Mouse (Mus musculus) embryonic facial prominence, embryonic 15.5 days (tissue): ENCODE results near the gene Fbxl21. TPM values are rescaled to one million over a fixed set of nuclear protein-coding genes. Genes with fewer than 3 reads are reported as not detected.

Source experiments
- ATAC-seq: fragments of 200-750 bp; cut with Nextera tagmentation; 2 replicates; pipeline ENCODE4 v1.8.0; 2017; ENCODE audit warnings: low read depth, moderate TSS enrichment; ENCODE audit not compliant: insufficient number of reproducible peaks, low FRiP score, low TSS enrichment
- H3K27ac ChIP-seq: fragments of 300-500 bp; sonication (generic); replicated peaks from 2 replicates; pipeline ENCODE4 v1.5.1; 2015; ENCODE audit warnings: mild to moderate bottlenecking, inconsistent platforms
- H3K27me3 ChIP-seq: fragments of 300-500 bp; sonication (generic); 2 replicates; pipeline ENCODE4 v1.6.1; 2015; ENCODE audit warnings: inconsistent platforms
- H3K36me3 ChIP-seq: fragments of 300-500 bp; sonication (generic); 2 replicates; pipeline ENCODE4 v1.6.1; 2015; ENCODE audit warnings: mild to moderate bottlenecking, inconsistent platforms
- H3K4me1 ChIP-seq: fragments of 300-500 bp; sonication (generic); 2 replicates; pipeline ENCODE4 v1.6.1; 2015; ENCODE audit warnings: inconsistent platforms
- H3K4me2 ChIP-seq: fragments of 300-500 bp; sonication (generic); replicated peaks from 2 replicates; pipeline ENCODE4 v1.6.1; 2015; ENCODE audit warnings: mild to moderate bottlenecking, inconsistent platforms
- H3K4me3 ChIP-seq: fragments of 300-500 bp; sonication (generic); replicated peaks from 2 replicates; pipeline ENCODE4 v1.5.1; 2015; ENCODE audit warnings: mild to moderate bottlenecking, inconsistent platforms
- H3K9ac ChIP-seq: fragments of 300-500 bp; sonication (generic); 2 replicates; pipeline ENCODE4 v1.6.1; 2015; ENCODE audit warnings: inconsistent platforms
- H3K9me3 ChIP-seq: fragments of 300-500 bp; sonication (generic); replicated peaks from 2 replicates; pipeline ENCODE4 v1.6.1; 2016; ENCODE audit warnings: inconsistent platforms
- WGBS: fragments of 180-500 bp; shearing (Covaris S2); methylation state at CpG from one replicate; pipeline ENCODE4 v1.1.7; 2015; 5-methylcytosine and 5-hydroxymethylcytosine counted together
- polyA plus RNA-seq: library from polyadenylated mRNA; unstranded; fragments of >200 nt; fragmentation: Nextera tagmentation; extraction: Ambion mirVana; gene quantifications from 2 replicates; pipeline ENCODE4 v1.2.1, GENCODE M21; 2015

Fbxl21 gene
- polyA plus RNA-seq, 1 experiment from 2014 or later: 2.4 TPM

DNA sequence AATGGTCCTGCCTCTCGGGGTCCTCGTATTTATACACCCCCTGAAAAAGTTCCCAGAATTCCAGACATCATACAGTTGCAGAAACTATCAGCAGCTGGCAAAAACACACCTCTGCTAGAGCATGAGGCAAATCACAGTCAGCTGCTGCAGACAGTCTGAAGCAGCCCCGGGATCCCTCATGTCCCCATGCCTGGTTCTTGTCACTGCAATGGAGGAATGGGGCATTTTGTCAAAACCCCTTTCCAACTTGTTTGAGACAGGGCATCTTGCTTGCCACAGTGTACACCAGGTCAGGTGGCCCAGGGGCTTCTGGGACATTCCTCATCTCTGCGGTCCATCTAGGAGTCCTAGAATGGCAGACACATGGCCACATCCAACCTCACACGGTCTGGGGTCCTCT lies 12.7 kb downstream of the Fbxl21 start:
- H3K4me1 ChIP-seq: no peaks in the 10 kb centered on the region
- no peak for ATAC-seq
- H3K27me3 ChIP-seq: no peaks in the 10 kb centered on the region
- H3K9ac ChIP-seq: no peak overlapping the region
- no peak overlapping the region for H3K4me3 ChIP-seq
- WGBS: 80% methylated on average over 5 of the region's 5 CpGs
- H3K36me3 ChIP-seq: no peaks in the 10 kb centered on the region
- no peak overlapping the region for H3K4me2 ChIP-seq
- no peak overlapping the region for H3K27ac ChIP-seq
- H3K9me3 ChIP-seq: 0 out of 2 replicates have a peak, but pooled peaks cover 3% of the 10 kb centered on the region

DNA sequence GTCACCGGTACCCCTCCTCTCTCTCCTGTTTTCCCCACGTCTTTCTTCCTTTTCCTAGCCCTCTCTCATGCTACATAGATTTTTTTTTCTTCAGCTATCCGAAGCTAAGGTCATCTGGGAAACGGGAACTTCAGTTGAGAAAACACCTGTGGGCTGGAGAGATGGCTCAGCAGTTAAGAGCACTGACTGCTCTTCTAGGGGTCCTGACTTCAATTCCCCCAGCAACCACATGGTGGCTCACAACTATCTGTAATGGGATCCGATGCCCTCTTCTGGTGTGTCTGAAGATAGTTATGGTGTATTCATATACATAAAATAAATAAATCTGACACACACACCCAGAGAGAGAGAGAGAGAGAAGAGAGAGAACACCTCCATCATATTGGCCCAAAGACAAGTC lies 13.3 kb downstream of the Fbxl21 start:
- Histone ChIP-seq H3K4me1 (no peaks in the 10 kb centered on the region), H3K36me3 (no peaks in the 10 kb centered on the region), H3K9ac (no peak overlapping the region), H3K27ac (no peak overlapping the region), H3K9me3 (0 out of 2 replicates have a peak, but pooled peaks cover 3% of the 10 kb centered on the region), H3K27me3 (no peaks in the 10 kb centered on the region), H3K4me2 (no peak overlapping the region), H3K4me3 (no peak overlapping the region)
- ATAC-seq: no peak
- WGBS: 80% methylated on average over 5 of the region's 5 CpGs

DNA sequence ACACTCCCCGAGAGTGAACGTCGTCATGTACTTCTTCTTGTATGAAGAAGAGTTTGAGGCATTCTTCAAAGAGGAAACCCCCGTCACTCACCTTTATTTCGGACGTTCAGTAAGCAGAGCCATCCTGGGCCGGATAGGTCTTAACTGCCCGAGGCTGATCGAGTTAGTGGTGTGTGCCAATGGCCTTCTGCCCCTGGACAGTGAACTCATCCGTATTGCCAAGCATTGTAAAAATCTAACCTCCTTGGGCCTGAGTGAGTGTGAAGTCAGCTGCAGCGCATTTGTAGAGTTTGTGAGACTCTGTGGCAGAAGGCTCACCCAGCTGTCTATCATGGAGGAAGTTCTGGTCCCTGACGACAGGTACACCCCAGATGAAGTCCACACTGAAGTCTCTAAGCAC lies 14.8 kb downstream of the Fbxl21 start:
- Histone ChIP-seq H3K9ac (no peak overlapping the region), H3K9me3 (0 out of 2 replicates have a peak, but pooled peaks cover 3% of the 10 kb centered on the region), H3K4me3 (no peak overlapping the region), H3K4me1 (no peaks in the 10 kb centered on the region), H3K4me2 (no peak overlapping the region), H3K27ac (no peak overlapping the region), H3K36me3 (no peaks in the 10 kb centered on the region), H3K27me3 (no peaks in the 10 kb centered on the region)
- no peak for ATAC-seq
- 77% methylated on average over 12 of the region's 12 CpGs for WGBS

DNA sequence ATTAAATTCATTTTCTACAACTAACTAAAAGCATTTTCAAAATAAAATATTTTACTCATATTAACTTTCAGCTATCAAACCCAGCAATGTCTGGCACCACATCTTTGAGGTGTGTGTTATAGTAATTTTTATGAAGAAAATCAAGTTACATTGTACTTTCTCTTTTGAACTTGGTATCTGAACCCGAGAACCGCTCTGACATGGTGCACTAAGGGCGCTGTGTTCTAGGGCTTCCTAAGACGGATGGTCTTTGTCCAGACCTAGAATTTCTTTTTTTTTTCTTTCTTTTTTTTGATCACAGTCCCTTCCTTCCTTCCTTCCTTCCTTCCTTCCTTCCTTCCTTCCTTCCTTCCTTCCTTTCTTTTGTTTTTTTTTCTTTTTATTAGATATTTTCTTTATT lies 17.6 kb downstream of the Fbxl21 start:
- H3K9me3 ChIP-seq: 0 out of 2 replicates have a peak, but pooled peaks cover 3% of the 10 kb centered on the region
- H3K27me3 ChIP-seq: no peaks in the 10 kb centered on the region
- no peak overlapping the region for H3K9ac ChIP-seq
- WGBS: 91% methylated on average over 4 of the region's 4 CpGs
- no peaks in the 10 kb centered on the region for H3K36me3 ChIP-seq
- no peak overlapping the region for H3K4me3 ChIP-seq
- H3K4me1 ChIP-seq: peaks cover 2% of the 10 kb centered on the region; the same call in 1 of the 2 replicates
- no peak for ATAC-seq
- H3K27ac ChIP-seq: no peak overlapping the region
- H3K4me2 ChIP-seq: no peak overlapping the region

DNA sequence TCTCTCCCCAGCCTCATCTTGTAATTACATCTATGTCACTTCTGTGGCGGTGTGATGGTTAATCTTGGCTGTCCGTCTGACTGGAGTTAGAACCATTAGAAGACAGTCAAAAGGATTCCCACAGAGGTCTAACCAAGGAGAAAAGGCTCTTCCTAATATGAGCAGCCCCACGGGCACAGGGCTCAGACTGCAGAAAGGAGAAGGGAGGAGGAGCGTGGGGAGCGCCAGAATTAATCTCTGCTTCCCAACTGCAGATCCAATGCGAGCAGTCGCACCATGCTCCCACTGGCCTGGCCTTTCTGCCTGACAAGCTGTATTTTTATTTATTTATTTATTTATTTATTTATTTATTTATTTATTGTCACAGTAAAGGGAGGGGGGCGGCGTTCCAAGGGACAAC lies 21.5 kb downstream of the Fbxl21 start:
- Histone ChIP-seq H3K4me2 (no peak overlapping the region), H3K36me3 (no peaks in the 10 kb centered on the region), H3K27ac (no peak overlapping the region), H3K9ac (no peak overlapping the region), H3K27me3 (no peaks in the 10 kb centered on the region), H3K4me1 (peaks cover 4% of the 10 kb centered on the region; the same call in 1 of the 2 replicates), H3K4me3 (no peak overlapping the region), H3K9me3 (no peaks in the 10 kb centered on the region)
- 79% methylated on average over 9 of the region's 9 CpGs for WGBS
- no peak for ATAC-seq

DNA sequence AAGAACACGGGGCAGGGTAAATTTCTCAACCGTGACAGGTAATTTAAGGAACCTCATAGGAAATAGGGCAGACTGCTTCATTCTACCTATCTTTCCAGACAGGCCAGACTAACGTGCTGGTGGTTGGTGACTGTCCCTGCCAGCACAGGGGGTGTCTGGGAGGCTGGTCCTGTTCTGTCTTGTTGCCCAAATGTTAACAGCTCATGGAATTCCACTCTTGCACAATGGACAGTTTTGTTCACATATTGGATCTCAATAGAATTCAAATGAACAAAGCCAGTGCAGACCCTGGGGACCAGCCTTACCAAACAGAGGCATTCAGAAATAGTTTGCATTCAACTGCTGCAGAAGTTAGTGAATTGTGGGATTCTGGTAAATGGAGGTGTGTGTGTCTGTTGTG lies 22.7 kb downstream of the Fbxl21 start:
- Histone ChIP-seq H3K4me3 (no peak overlapping the region), H3K27me3 (no peaks in the 10 kb centered on the region), H3K4me2 (no peak overlapping the region), H3K27ac (no peak overlapping the region), H3K9me3 (no peaks in the 10 kb centered on the region), H3K9ac (no peak overlapping the region), H3K4me1 (peaks cover 4% of the 10 kb centered on the region; the same call in 1 of the 2 replicates), H3K36me3 (no peaks in the 10 kb centered on the region)
- no peak for ATAC-seq
- 37% methylated on average over 3 of the region's 3 CpGs for WGBS

DNA sequence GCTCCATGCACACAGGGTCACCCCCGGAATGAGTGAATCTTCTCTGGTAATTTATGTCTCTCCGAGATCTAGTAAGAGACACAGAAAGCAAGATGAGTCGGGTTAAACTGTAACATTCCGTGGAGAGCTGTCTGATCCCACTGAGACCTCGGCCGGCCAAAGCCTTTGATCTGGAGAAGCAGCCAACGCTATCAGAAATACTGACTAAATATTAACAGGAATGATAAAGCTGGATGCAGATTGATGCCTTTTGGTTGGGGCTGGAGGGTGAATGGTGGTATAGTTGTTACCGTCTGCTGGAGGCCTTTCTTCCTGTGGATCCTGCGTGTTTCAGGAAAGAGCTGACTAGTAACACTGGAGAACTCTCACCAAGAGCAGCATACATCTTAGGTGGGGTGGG lies 26.1 kb downstream of the Fbxl21 start, which contains the start of gene Lect2:
Gene Lect2, minus strand, starts transcription at position 102 of the 400 bp plus-strand sequence.
- 71% methylated on average over 9 of the region's 9 CpGs for WGBS
- H3K9ac ChIP-seq: no peak within 1 kb of the TSS
- no peak within 1 kb of the TSS for H3K27ac ChIP-seq
- no peaks in the 10 kb centered on the region for H3K27me3 ChIP-seq
- H3K4me2 ChIP-seq: no peak within 1 kb of the TSS
- peaks cover 4% of the 10 kb centered on the region; the same call in 1 of the 2 replicates for H3K4me1 ChIP-seq
- no peak within 1 kb of the TSS for H3K4me3 ChIP-seq
- H3K36me3 ChIP-seq: no peaks in the 10 kb centered on the region
- no peak for ATAC-seq
- no peaks in the 10 kb centered on the region for H3K9me3 ChIP-seq

DNA sequence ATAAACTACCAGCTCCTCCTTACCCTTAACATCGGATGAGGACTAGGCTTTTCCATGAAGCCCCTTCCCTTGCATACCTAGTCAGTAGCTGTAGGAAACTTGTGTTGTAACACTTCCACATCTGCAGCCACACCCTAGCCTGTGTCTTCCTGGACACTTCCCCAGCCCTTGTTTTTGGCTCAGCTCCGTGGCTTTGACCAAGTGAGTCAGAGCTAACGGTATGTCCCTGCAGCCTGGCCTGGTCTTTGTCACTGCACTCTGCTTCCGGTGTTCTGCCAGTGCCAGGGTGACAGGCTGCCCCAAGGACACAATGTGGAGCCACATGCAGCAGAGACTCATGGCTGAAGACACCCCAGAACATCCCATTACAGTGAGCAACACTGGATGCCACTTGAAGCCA lies 27.1 kb downstream of the Fbxl21 start:
- H3K36me3 ChIP-seq: no peaks in the 10 kb centered on the region
- 62% methylated on average over 4 of the region's 4 CpGs for WGBS

DNA sequence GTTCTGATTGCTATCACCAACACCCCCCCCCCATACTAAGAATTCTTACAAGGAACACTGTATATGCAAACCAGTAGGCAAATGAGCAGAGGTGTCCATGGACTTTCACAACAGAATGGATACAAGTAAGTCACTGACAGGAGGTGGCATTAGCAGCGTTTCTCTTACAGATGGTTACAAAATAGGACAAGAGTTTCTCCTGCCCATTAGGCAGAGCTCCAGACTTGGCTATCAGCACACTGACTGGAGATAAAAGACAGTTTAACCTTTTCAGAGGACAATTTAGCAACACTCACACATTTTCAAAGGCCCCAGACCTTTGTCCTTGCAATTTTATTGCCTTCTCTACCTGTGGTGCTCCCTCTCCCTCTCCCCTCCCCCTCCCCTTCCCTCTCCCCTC lies 28.3 kb downstream of the Fbxl21 start:
- no peak overlapping the region for H3K9ac ChIP-seq
- H3K9me3 ChIP-seq: no peaks in the 10 kb centered on the region
- no peaks in the 10 kb centered on the region for H3K27me3 ChIP-seq
- WGBS: 42% methylated on average over 1 of the region's 1 CpGs
- ATAC-seq: no peak
- H3K4me3 ChIP-seq: no peak overlapping the region
- 0 out of 2 replicates have a peak, but pooled peaks cover 3% of the 10 kb centered on the region for H3K4me1 ChIP-seq
- no peak overlapping the region for H3K4me2 ChIP-seq
- H3K36me3 ChIP-seq: no peaks in the 10 kb centered on the region
- H3K27ac ChIP-seq: no peak overlapping the region

More for the DNA sequence above, 27.1 kb downstream of the Fbxl21 start:
- Histone ChIP-seq H3K27ac (no peak overlapping the region), H3K4me1 (peaks cover 5% of the 10 kb centered on the region; the same call in 1 of the 2 replicates), H3K9ac (no peak overlapping the region), H3K9me3 (no peaks in the 10 kb centered on the region), H3K4me2 (no peak overlapping the region), H3K27me3 (no peaks in the 10 kb centered on the region), H3K4me3 (no peak overlapping the region)
- no peak for ATAC-seq

DNA sequence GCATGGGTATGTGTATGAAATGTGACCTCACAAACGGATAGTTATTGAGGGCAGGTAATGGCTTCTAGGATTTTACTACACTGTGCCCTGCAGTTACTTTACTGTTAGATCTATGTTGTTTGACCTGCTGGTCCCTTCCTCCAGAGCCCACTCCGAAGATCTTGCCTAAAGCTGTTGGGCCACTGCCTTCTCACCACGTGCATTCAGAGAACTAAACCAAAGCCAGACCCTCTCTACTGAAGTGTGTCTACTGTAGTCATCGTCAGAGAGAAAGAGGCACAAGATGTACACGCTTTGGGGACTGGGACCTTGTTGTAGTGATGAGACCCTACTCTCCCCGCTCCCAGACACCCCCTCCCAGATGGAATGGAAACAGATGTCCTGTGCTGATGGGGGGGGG lies 29.4 kb downstream of the Fbxl21 start:
- Histone ChIP-seq H3K36me3 (no peaks in the 10 kb centered on the region), H3K27ac (no peak overlapping the region), H3K9ac (no peak overlapping the region), H3K27me3 (no peaks in the 10 kb centered on the region), H3K4me3 (no peak overlapping the region), H3K9me3 (no peaks in the 10 kb centered on the region), H3K4me1 (0 out of 2 replicates have a peak, but pooled peaks cover 3% of the 10 kb centered on the region), H3K4me2 (no peak overlapping the region)
- no peak for ATAC-seq
- 61% methylated on average over 6 of the region's 6 CpGs for WGBS

DNA sequence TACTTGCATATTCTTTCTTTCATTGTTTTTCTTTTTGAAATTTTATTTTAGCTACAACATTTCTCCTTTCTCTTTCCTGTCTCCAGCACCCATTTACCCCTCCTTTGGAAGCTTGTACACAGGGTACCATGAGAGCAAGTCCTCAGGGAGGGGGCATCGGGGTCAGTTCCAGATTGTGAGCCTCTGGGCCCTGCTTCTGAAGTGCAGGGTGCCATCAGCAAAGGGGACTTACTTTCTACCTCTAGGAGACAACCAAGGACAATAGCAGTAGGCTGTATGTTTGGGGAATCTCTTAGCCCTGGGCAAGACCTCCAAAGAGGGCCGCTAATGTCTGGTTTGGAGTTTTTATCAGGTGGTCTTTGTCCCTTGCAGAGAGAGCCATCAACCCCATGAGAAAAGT lies 31.7 kb downstream of the Fbxl21 start:
- WGBS: 46% methylated on average over 2 of the region's 2 CpGs

DNA sequence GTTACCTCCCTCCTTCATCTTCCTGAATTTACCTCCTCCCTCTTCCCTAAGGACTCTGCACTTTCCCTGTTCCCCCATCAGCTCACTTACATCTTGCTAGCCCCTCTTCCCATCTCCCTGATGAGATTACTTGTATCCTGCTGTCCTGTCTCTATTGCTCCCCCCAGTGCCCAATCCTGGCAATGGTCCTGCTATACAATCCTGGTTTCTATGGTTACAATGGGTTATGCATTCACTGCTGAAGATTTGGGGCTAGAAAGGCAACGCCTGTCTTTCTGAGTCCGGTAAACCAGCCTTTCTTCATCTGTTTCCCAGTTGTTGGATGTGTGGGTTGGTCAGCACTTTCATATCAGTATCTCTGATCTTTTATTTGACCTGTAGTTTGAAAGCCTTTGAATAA lies 32.1 kb downstream of the Fbxl21 start:
- Histone ChIP-seq H3K4me3 (no peak overlapping the region), H3K4me2 (no peak overlapping the region)
- 7% methylated on average over 2 of the region's 2 CpGs for WGBS

More for the DNA sequence above, 31.7 kb downstream of the Fbxl21 start:
- Histone ChIP-seq H3K27ac (no peak overlapping the region), H3K4me3 (no peak overlapping the region), H3K9me3 (no peaks in the 10 kb centered on the region), H3K27me3 (no peaks in the 10 kb centered on the region), H3K4me2 (no peak overlapping the region), H3K9ac (no peak overlapping the region), H3K36me3 (no peaks in the 10 kb centered on the region), H3K4me1 (0 out of 2 replicates have a peak, but pooled peaks cover 3% of the 10 kb centered on the region)
- no peak for ATAC-seq

More for the DNA sequence above, 32.1 kb downstream of the Fbxl21 start:
- H3K27ac ChIP-seq: no peak overlapping the region
- no peak for ATAC-seq
- H3K4me1 ChIP-seq: 0 out of 2 replicates have a peak, but pooled peaks cover 3% of the 10 kb centered on the region
- H3K36me3 ChIP-seq: no peaks in the 10 kb centered on the region
- no peaks in the 10 kb centered on the region for H3K27me3 ChIP-seq
- H3K9ac ChIP-seq: no peak overlapping the region
- H3K9me3 ChIP-seq: no peaks in the 10 kb centered on the region
